Mouse (Mus musculus): ENCODE measurements around the gene Rtl8a. TPM values are rescaled to one million over a fixed set of nuclear protein-coding genes. Genes with fewer than 3 reads are reported as not detected.

Rtl8a gene
- 7.2 and 29.0 TPM in 2 replicates for polyA plus RNA-seq (2012; ENCODE audit: low replicate concordance)

DNA sequence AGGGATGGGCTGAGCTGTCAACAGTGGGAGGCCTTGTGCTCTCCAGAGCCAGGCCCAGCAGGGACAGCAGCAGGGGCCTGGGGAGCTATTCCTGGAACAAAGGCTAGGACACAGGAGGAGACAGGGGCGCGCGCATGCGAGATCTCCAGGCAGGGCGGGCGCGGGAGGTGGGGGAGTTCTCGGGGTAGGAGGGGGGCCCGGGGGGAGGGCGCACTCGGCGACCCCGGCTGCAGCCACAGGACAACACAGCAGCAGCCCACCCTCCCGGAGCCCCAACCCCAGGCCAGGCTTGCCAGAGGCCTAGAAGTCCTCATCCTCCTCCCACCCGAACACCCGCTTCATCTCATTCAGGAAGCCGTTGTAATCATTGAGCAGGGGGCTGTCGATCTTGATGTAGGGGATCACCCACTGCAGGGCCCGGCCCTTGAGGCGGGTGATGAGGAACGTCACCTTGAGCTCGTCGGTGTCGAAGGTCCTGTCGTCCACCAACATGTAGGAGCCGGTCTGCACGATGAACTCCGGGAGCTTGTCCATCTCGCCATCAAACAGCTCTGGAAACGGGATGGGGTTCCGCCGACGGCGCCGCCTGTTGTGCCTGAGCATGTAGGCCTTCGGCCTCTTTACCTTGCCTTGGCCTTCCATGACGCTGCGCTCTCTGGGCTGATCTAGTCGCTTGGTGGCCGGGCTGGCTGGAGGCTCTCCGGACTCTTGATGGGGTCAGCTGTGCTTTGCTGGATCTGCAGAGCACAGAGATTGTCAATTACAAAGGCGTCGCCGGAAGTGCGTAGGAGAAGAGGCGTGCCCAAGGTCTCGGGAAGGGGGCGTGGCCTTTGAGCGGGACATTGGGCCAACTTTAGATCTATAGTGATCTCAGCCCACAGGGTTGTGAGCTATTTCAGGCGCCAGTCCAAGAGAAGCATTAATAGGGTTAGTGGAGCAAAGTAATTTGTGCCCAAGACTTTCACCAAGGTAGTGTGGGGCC, at the start of gene Rtl8a:
TSS of gene Rtl8a (minus strand) at position 703 of the 982 bp plus-strand sequence.

DNA sequence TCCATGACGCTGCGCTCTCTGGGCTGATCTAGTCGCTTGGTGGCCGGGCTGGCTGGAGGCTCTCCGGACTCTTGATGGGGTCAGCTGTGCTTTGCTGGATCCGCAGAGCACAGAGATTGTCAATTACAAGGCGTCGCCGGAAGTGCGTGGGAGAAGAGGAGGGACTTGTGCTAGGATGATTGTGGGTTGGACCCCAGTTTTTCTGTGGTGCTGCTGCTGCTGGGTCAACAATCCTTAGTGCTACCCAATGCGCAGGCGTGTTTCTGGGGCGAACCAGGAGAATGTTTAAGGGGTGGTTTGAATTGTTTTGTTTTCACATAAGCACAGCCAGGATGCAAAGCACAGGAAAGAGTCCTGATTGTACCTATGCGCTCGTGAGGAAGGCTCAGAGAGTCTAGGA, 26.8 kb upstream of the Rtl8a start, which contains the start of gene Rtl8b:
TSS of gene Rtl8b (minus strand) at position 115 of the 400 bp plus-strand sequence.

DNA sequence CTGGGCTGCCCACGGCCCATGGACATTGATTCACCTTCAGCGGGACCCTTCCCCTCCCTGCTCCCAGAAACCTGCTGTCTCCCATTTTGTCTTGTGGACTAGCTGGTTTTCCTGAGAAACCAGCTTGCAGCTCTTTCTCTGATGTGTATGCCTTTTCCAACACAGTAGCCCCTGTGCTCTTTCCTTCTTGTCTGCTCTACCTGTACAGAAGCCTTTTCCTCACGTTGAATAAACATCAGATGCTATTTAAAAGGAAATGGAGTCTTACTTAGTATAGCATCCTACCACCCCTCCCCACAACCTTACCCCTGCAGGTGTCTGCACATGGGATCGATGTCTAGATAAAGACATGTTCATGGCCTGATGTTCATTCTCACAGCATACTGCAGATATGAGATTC, 34.6 kb downstream of the Rtl8a start, which contains the start of gene Gm14597:
TSS of gene Gm14597 (minus strand) at position 101 of the 400 bp plus-strand sequence.

DNA sequence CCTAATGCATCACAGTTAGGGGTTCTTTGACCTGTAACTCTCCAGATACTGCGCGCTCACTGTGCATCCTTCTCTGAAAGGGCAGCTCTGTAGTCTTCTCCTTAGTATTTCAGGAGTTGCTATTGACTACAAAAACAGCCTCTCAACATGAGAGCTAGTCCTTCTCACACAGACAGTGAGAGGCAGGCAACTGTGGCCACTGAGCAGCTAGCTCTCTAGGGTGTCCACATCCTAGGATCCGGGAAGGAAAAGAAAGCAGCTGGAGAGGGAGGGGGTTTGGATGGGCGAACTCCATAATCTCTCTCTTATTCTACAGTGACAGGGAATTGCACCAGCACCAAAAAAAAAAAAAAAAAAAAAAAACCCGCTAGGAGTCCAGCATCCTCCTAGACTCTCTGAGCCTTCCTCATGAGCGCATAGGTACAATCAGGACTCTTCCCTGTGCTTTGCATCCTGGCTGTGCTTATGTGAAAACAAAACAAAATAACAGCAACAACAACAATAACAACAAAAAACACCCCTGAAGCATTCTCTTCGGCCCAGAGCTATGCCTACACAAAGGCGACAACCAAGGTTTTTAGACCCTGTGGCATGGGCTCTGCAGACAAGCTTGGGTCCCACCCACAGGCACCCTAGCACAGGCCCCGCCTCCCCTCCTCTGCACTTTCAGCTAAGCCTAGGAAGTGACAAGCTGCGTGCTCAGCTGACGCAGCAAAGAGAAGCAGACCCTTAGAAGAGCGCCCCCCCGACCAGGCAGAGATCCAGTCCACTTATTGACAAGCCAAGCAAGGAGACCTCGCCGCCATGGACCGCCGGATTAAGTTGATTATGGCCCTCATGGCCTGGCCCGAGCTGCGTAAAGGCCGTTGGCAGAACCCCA, 36.0 kb downstream of the Rtl8a start, which contains the start of gene Rtl8c:
TSS of gene Rtl8c (plus strand) at position 791 of the 880 bp plus-strand sequence.

Other genes starting within 250 kb of the Rtl8a start
- gene Etd, start 208.8 kb downstream of the Rtl8a start, polyA plus RNA-seq (2012; ENCODE audit: low replicate concordance), result not detected in 2 replicates
- gene Rtl8c, start 35.6 kb downstream of the Rtl8a start, polyA plus RNA-seq (2012; ENCODE audit: low replicate concordance), result 3.5 and 3.9 TPM in 2 replicates
- not detected in 2 replicates for gene Gm14597, start 34.7 kb downstream of the Rtl8a start, polyA plus RNA-seq (2012; ENCODE audit: low replicate concordance)
- 36.0 and 64.2 TPM in 2 replicates for gene Rtl8b, start 26.7 kb upstream of the Rtl8a start, polyA plus RNA-seq (2012; ENCODE audit: low replicate concordance)
- gene 4930502E18Rik, start 81.1 kb upstream of the Rtl8a start, polyA plus RNA-seq (2012; ENCODE audit: low replicate concordance), result not detected in 2 replicates
- not detected in 2 replicates for gene 1700013H16Rik, start 114.1 kb upstream of the Rtl8a start, polyA plus RNA-seq (2012; ENCODE audit: low replicate concordance)
- gene Zfp36l3, start 132.7 kb upstream of the Rtl8a start, polyA plus RNA-seq (2012; ENCODE audit: low replicate concordance), result 0.16 TPM in 1 of 2 replicates, not detected in the other
- 0.26 and 1.1 TPM in 2 replicates for gene Xlr, start 154.0 kb upstream of the Rtl8a start, polyA plus RNA-seq (2012; ENCODE audit: low replicate concordance)

Data from hematopoietic multipotent progenitor cell, adult 10-12 weeks (in vitro differentiated cells).